Mouse (Mus musculus) gastrocnemius, postnatal 25 days (tissue): ENCODE measurements around the gene Kif1b. TPM values are rescaled to one million over a fixed set of nuclear protein-coding genes. Genes with fewer than 3 reads are reported as not detected.
A peak's percentile ranks its signal among the peaks of the same experiment; 100 is the strongest.

Source experiments
- DNase-seq: peaks from one replicate; pipeline ENCODE4 v3.0.0; 2022
- total RNA-seq, 2 experiments: library from RNA; stranded (reverse); gene quantifications; 1 replicate in 1 of 2; 2 replicates in 1 of 2; pipeline ENCODE4 v1.2.3; 2021

Kif1b gene
- total RNA-seq, 2 experiments from 2014 or later = 304 to 308 TPM

- no peak for DNase-seq
Observed at GRCm38 (mm10) chr4:149317387-149317786, 9.9 kb upstream of the Kif1b start.

GRCm38 (mm10) chr4:149314275-149314837, 6.9 kb upstream of the Kif1b start:
- DNase-seq = no peak

GRCm38 (mm10) chr4:149313558-149314253, 6.2 kb upstream of the Kif1b start:
- peak; percentile 34 for DNase-seq

- peak; percentile 32 for DNase-seq
Observed at GRCm38 (mm10) chr4:149311996-149312395, 4.5 kb upstream of the Kif1b start.

GRCm38 (mm10) chr4:149308491-149308820, 963 bp upstream of the Kif1b start:
- no peak for DNase-seq

- peak; percentile 84 for DNase-seq
Observed at GRCm38 (mm10) chr4:149306712-149307595, 539 bp downstream of the Kif1b start.

- DNase-seq = no peak
Observed at GRCm38 (mm10) chr4:149305761-149306711, 1.5 kb downstream of the Kif1b start.

- DNase-seq = no peak
Observed at GRCm38 (mm10) chr4:149304466-149304865, 3.0 kb downstream of the Kif1b start.

- DNase-seq = no peak
Observed at GRCm38 (mm10) chr4:149303502-149303901, 4.0 kb downstream of the Kif1b start.

GRCm38 (mm10) chr4:149302751-149303150, 4.7 kb downstream of the Kif1b start:
- DNase-seq = no peak

- no peak for DNase-seq
Observed at GRCm38 (mm10) chr4:149302136-149302535, 5.4 kb downstream of the Kif1b start.

- no peak for DNase-seq
Observed at GRCm38 (mm10) chr4:149296501-149296900, 11.0 kb downstream of the Kif1b start.

- DNase-seq = no peak
Observed at GRCm38 (mm10) chr4:149292984-149293383, 14.5 kb downstream of the Kif1b start.

- DNase-seq = no peak
Observed at GRCm38 (mm10) chr4:149291061-149291460, 16.4 kb downstream of the Kif1b start.

GRCm38 (mm10) chr4:149290157-149290750, 17.2 kb downstream of the Kif1b start:
- no peak for DNase-seq

GRCm38 (mm10) chr4:149286287-149287137, 21.0 kb downstream of the Kif1b start:
- DNase-seq = no peak

- DNase-seq = no peak
Observed at GRCm38 (mm10) chr4:149285691-149286090, 21.8 kb downstream of the Kif1b start.

GRCm38 (mm10) chr4:149283018-149283417, 24.5 kb downstream of the Kif1b start:
- DNase-seq = no peak

- DNase-seq = no peak
Observed at GRCm38 (mm10) chr4:149282025-149282738, 25.3 kb downstream of the Kif1b start.

GRCm38 (mm10) chr4:149277571-149277970, 29.9 kb downstream of the Kif1b start:
- peak; percentile 20 for DNase-seq
